Mouse (Mus musculus): ENCODE measurements around the gene Lck.

Lck gene

GRCm38 (mm10) chr4:129507434-129508236 lies 65.8 kb downstream of the Lck start:
- DNase-seq = no peak

GRCm38 (mm10) chr4:129505511-129505910 lies 67.9 kb downstream of the Lck start:
- no peak for DNase-seq

GRCm38 (mm10) chr4:129502901-129503444 lies 70.5 kb downstream of the Lck start:
- no peak for DNase-seq

DNA sequence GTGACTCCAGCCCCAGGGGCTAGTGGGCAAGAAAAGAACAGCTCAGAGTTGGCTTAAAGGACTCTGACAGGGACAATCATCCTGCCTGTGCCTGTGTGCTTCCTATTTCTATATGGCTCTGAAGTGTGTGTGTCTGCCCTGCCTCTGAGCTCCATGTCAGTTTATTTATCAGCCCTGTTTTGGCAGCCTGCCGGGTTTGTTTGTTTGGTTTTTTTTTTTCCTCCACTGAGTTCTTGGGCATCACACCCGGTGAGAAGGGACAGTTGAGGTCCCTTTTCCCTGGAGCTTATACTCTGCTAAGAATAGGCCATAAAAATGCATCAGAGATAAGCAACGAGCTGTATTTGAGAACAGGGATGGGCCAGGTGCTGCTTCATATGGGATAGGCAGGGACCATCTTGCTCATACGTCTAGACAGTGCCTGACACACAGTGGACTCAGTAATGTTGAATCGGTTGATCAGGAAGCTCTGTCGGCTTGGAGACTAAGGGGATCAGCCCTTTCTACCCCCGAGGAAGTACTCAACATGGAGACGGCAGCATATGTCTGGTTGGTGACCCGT lies 71.0 kb downstream of the Lck start:
- no peak for DNase-seq

GRCm38 (mm10) chr4:129500607-129501566 lies 72.6 kb downstream of the Lck start:
- DNase-seq = peak; percentile 81

DNA sequence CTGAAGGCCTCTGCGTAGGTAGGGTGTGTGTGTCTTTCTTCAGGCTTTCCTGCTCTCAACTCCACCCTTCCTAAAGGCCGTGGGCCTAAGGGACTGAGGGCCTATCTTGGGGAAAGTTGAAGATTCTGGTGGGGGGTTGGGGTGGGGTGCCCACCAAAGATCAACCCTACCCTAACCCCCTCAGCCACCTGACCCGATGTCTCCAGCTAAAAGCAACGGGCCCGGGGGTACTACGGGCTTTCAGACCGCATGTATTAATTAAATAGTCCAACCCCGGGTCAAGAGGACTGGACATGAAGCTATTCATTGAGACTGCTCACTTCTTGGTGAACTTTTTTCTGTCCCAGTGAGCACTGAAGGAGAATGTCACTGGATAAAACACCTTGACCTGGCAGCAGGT lies 73.4 kb downstream of the Lck start:
- no peak for DNase-seq

DNA sequence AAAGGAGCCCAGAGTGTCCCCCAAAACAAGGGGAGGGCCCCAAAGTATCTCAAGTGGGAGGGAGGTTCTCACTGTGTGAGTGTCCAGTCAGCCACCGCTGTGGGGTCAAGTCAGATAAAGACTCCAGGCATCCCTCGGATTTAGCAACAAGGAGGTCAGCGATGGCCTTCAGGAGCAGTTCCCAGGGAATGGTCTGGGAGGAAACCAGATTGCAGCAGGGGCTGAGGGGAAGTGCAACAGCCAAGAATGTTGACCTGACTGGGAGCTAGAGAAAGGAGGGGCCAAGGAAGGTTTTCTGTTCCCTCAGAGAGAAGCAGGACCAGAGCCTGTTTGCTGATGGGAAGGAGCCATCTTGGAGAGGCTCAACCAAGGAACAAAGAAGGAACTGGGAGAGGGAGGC lies 74.5 kb downstream of the Lck start:
- DNase-seq = no peak

All from thymus, postnatal 4 days (tissue).